Mouse (Mus musculus) granulocyte monocyte progenitor cell, adult 5-6 weeks (primary cell): Measurements from ENCODE around the gene Olfr541. TPM values are rescaled to one million over a fixed set of nuclear protein-coding genes. Genes with fewer than 3 reads are reported as not detected.

Experiments used
- total RNA-seq, 2 experiments: library from RNA; stranded (forward) in 1 of 2; stranded (reverse) in 1 of 2; fragments of 200-712, 200-1000 nt in 1 of 2; fragments of >200 nt in 1 of 2; fragmentation: Nextera tagmentation in 1 of 2; gene quantifications; 2 replicates each; pipeline ENCODE4 v1.2.3; 2014 to 2017

The Olfr541 gene
- total RNA-seq, 2 experiments from 2014 or later: not detected

Other genes with a start within 250 kb of the Olfr541 start
- not detected in 2 replicates for gene Olfr533, start 233.9 kb upstream of the Olfr541 start, total RNA-seq (2014; fragmentation: Nextera tagmentation)
- not detected in 2 replicates for gene Olfr533, start 233.9 kb upstream of the Olfr541 start, total RNA-seq (2017)
- gene Olfr535, start 213.1 kb upstream of the Olfr541 start, total RNA-seq (2014; fragmentation: Nextera tagmentation): not detected in 2 replicates
- not detected in 2 replicates for gene Olfr535, start 213.1 kb upstream of the Olfr541 start, total RNA-seq (2017)
- gene Olfr536, start 189.9 kb upstream of the Olfr541 start, total RNA-seq (2014; fragmentation: Nextera tagmentation): not detected in 2 replicates
- gene Olfr536, start 189.9 kb upstream of the Olfr541 start, total RNA-seq (2017): not detected in 2 replicates
- not detected in 2 replicates for gene Olfr538, start 129.4 kb upstream of the Olfr541 start, total RNA-seq (2014; fragmentation: Nextera tagmentation)
- gene Olfr538, start 129.4 kb upstream of the Olfr541 start, total RNA-seq (2017): not detected in 2 replicates
- 0.15 TPM in 1 of 2 replicates, not detected in the other for gene Olfr46, start 96.0 kb upstream of the Olfr541 start, total RNA-seq (2014; fragmentation: Nextera tagmentation)
- gene Olfr46, start 96.0 kb upstream of the Olfr541 start, total RNA-seq (2017): under 0.01 TPM in 2 replicates
- not detected in 2 replicates for gene Olfr61, start 68.3 kb upstream of the Olfr541 start, total RNA-seq (2014; fragmentation: Nextera tagmentation)
- gene Olfr61, start 68.3 kb upstream of the Olfr541 start, total RNA-seq (2017): not detected in 2 replicates
- not detected in 2 replicates for gene Olfr53, start 50.8 kb upstream of the Olfr541 start, total RNA-seq (2014; fragmentation: Nextera tagmentation)
- gene Olfr53, start 50.8 kb upstream of the Olfr541 start, total RNA-seq (2017): not detected in 2 replicates
- gene Olfr539, start 37.3 kb upstream of the Olfr541 start, total RNA-seq (2014; fragmentation: Nextera tagmentation): not detected in 2 replicates
- gene Olfr539, start 37.3 kb upstream of the Olfr541 start, total RNA-seq (2017): not detected in 2 replicates
- gene Olfr45, start 15.3 kb upstream of the Olfr541 start, total RNA-seq (2014; fragmentation: Nextera tagmentation): not detected in 2 replicates
- not detected in 2 replicates for gene Olfr45, start 15.3 kb upstream of the Olfr541 start, total RNA-seq (2017)
- not detected in 2 replicates for gene Cyp2e1, start 66.5 kb downstream of the Olfr541 start, total RNA-seq (2014; fragmentation: Nextera tagmentation)
- not detected in 2 replicates for gene Cyp2e1, start 66.5 kb downstream of the Olfr541 start, total RNA-seq (2017)
- 0.56 and 3.1 TPM in 2 replicates for gene Syce1, start 90.6 kb downstream of the Olfr541 start, total RNA-seq (2014; fragmentation: Nextera tagmentation)
- gene Syce1, start 90.6 kb downstream of the Olfr541 start, total RNA-seq (2017): not detected in 2 replicates
- 0.58 and 1.4 TPM in 2 replicates for gene Zfp941, start 124.9 kb downstream of the Olfr541 start, total RNA-seq (2014; fragmentation: Nextera tagmentation)
- gene Zfp941, start 124.9 kb downstream of the Olfr541 start, total RNA-seq (2017): 1.1 and 1.7 TPM in 2 replicates
- gene Urah, start 137.8 kb downstream of the Olfr541 start, total RNA-seq (2014; fragmentation: Nextera tagmentation): not detected in 2 replicates
- not detected in 2 replicates for gene Urah, start 137.8 kb downstream of the Olfr541 start, total RNA-seq (2017)
- not detected in 2 replicates for gene Scgb1c1, start 148.3 kb downstream of the Olfr541 start, total RNA-seq (2014; fragmentation: Nextera tagmentation)
- gene Scgb1c1, start 148.3 kb downstream of the Olfr541 start, total RNA-seq (2017): not detected in 2 replicates
- gene Odf3, start 150.5 kb downstream of the Olfr541 start, total RNA-seq (2014; fragmentation: Nextera tagmentation): not detected in 2 replicates
- gene Odf3, start 150.5 kb downstream of the Olfr541 start, total RNA-seq (2017): not detected in 2 replicates
- not detected in 2 replicates for gene Gm45785, start 159.1 kb downstream of the Olfr541 start, total RNA-seq (2014; fragmentation: Nextera tagmentation)
- gene Gm45785, start 159.1 kb downstream of the Olfr541 start, total RNA-seq (2017): not detected in 2 replicates
- 45.0 and 45.9 TPM in 2 replicates for gene Ric8a, start 159.7 kb downstream of the Olfr541 start, total RNA-seq (2014; fragmentation: Nextera tagmentation)
- 32.6 and 36.2 TPM in 2 replicates for gene Ric8a, start 159.7 kb downstream of the Olfr541 start, total RNA-seq (2017)
- 15.2 and 21.9 TPM in 2 replicates for gene Bet1l, start 160.3 kb downstream of the Olfr541 start, total RNA-seq (2014; fragmentation: Nextera tagmentation)
- 20.9 and 21.9 TPM in 2 replicates for gene Bet1l, start 160.3 kb downstream of the Olfr541 start, total RNA-seq (2017)
- 111 and 117 TPM in 2 replicates for gene Psmd13, start 184.7 kb downstream of the Olfr541 start, total RNA-seq (2014; fragmentation: Nextera tagmentation)
- 229 and 237 TPM in 2 replicates for gene Psmd13, start 184.7 kb downstream of the Olfr541 start, total RNA-seq (2017)
- gene Sirt3, start 185.0 kb downstream of the Olfr541 start, total RNA-seq (2014; fragmentation: Nextera tagmentation): 66.7 and 71.3 TPM in 2 replicates
- 28.7 and 32.7 TPM in 2 replicates for gene Sirt3, start 185.0 kb downstream of the Olfr541 start, total RNA-seq (2017)
- gene Cox8b, start 203.2 kb downstream of the Olfr541 start, total RNA-seq (2014; fragmentation: Nextera tagmentation): not detected in 2 replicates
- gene Cox8b, start 203.2 kb downstream of the Olfr541 start, total RNA-seq (2017): not detected in 2 replicates
- gene Nlrp6, start 223.6 kb downstream of the Olfr541 start, total RNA-seq (2014; fragmentation: Nextera tagmentation): not detected in 2 replicates
- not detected in 2 replicates for gene Nlrp6, start 223.6 kb downstream of the Olfr541 start, total RNA-seq (2017)
- gene Pgghg, start 244.1 kb downstream of the Olfr541 start, total RNA-seq (2014; fragmentation: Nextera tagmentation): 6.6 and 11.5 TPM in 2 replicates
- gene Pgghg, start 244.1 kb downstream of the Olfr541 start, total RNA-seq (2017): 6.9 and 7.8 TPM in 2 replicates